Mouse (Mus musculus): ENCODE results near the gene Zbtb38.
A peak's percentile ranks its signal among the peaks of the same experiment; 100 is the strongest.

Zbtb38 gene

DNA sequence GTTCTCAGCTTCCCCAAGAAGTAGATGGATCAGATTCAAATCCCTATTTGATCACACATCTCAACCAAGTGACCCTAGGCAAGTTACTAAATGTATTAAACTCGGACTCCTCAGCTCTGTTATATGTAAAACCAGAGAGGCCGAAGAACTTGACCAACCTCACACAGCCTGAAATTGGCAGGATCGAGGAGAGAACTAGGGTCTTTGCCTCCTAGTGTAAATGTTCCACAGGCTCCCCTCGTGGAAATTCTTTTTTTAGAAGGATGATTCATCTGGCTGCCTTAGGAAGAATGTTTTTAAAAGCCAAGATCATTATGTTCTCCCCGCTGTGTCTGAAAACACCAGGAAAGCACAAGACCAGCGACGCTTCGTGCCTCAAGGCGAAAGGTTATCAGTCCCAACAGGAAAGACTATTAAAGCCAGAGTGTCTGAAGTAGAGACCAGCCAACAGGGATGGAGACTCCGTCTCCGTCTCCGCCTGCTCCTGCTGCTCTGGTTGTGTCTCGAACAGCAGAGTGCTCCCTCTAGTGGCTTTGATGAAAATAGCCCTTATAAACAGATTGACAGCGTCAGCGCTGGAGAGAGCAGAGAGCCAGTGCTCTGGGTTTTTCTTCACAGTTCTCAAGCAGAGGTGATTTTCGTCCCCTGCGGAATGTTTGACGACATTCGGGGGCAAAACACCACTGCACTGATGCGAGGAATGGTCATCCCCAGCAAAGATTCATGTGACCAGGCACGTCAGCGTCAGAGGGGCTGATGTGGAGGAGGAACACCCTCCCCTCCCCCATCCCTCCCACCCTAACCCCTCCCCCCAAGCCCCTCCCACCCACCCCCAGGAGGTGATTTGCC lies 6.3 kb upstream of the Zbtb38 start:
- DNase-seq: peak; percentile 24 to 33

GRCm38 (mm10) chr9:96756638-96757435 lies 4.2 kb upstream of the Zbtb38 start:
- DNase-seq: no peak

DNA sequence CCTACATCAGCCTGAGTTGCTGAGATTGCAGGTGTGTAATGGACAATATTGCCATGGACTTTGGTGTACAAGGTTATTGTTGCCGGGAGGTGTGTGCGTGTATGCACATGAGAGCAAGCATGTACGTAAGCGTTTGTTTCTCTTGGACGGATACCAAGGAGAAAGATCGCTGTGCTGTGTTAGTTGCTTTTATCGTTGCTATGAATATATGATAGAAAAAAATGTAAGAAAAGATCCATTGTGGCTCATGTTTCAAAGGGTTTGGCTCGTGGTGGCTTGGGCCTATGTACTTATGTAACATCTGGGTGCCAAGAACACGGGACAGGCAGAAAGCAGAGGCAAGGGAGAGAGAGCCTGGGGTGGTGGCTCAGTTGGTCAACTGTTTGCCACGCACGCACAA lies 3.1 kb upstream of the Zbtb38 start:
- DNase-seq: no peak

DNA sequence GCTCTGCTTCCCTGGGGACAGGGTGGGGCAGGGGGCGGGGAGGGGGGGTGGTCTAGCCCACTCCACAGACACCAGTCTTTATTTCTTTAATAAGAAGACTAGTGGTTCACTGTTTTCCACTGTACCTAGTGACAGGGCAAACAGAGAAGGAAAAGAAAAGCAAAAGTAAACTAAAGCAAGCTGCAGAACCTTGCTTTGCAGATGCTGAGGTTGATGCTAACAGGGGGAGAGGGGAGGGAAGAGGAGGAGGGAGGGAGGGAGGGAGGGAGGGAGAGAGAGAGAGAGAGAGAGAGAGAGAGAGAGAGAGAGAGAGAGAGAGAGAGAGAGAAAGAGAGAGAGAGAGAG lies 2.0 kb upstream of the Zbtb38 start:
- DNase-seq: no peak

GRCm38 (mm10) chr9:96753921-96754624 lies 1.4 kb upstream of the Zbtb38 start:
- peak in 1 of 2 experiments; percentile 33 for DNase-seq

DNA sequence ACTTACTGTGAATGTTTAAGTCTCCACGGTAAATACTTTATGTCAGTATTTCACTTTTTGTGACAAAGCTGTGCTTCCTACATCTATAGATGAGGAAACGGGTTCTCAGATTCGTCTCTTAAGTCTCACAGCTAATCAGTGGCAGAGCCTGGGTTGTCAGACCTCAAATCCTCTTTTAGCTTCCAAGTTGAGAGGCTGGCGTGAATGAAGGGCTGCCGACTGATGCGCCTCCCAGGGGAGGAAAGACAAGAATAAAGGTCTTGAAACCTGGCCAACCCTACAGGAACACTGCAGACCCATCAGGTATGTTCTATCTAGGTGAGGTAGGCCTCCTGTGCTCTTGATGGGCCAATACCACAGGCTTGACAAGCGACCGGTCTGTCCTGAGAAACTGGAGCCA lies 761 bp upstream of the Zbtb38 start:
- DNase-seq: no peak

DNA sequence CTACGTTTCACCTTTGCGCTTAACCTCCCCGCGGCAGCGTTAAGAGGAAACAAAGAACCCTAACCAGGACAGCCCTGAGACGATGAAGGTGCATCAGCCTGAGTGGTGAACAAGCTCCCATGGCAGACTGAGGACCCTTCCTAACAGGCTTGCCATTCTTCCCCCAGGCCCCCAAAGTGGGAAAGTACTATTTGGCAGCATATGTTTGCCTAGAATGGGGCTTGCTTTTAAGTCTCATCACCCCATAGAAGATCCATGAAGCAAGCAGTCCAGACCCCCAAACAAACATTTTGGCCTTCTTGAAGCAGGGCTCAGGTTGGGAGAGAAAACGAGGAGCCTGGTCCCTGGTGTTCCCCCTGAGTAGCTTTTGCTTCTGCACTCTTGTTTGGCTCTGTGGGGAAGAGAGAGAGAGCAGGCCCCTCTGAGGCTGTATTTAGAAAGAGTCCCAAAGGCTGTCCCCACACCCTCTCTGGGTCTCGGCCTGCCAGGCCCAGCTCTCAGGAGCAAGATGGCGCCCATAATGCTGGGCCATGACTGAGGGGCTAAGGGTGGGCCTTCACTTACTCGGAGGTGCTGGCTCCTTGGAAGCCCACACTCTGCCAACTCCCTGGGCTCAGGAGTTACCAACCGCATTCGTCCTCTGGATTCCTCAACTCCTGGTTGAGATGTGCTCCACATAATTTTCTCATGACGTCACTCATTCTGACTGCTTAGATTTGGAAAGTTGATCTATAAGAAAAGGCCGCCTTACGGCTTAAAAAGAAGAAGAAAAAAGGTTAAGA lies 619 bp downstream of the Zbtb38 start:
- DNase-seq: no peak

DNA sequence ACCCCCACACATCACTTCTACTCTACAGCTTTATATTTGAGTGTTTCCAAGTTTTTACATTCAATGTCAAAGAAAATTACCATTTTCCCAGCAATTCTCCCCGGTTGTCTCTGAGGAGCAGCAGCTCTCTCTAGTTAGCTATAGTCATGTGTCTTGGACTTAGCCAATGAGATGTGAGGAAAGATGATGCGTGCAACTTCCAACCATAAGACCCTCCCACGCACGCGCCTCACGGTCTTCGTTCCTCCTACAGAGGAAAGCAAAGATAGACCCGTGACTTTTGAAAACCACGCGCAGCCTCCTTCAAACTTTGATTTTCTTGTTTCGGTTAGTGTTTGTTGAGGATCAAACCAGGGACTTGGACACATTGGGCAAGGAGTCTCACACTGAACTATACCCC lies 2.0 kb downstream of the Zbtb38 start:
- DNase-seq: no peak

- no peak for DNase-seq
Measured at GRCm38 (mm10) chr9:96746527-96746926, 6.1 kb downstream of the Zbtb38 start.

GRCm38 (mm10) chr9:96744909-96745308 lies 7.7 kb downstream of the Zbtb38 start:
- DNase-seq: no peak

GRCm38 (mm10) chr9:96741365-96742085 lies 11.1 kb downstream of the Zbtb38 start:
- DNase-seq: no peak

DNA sequence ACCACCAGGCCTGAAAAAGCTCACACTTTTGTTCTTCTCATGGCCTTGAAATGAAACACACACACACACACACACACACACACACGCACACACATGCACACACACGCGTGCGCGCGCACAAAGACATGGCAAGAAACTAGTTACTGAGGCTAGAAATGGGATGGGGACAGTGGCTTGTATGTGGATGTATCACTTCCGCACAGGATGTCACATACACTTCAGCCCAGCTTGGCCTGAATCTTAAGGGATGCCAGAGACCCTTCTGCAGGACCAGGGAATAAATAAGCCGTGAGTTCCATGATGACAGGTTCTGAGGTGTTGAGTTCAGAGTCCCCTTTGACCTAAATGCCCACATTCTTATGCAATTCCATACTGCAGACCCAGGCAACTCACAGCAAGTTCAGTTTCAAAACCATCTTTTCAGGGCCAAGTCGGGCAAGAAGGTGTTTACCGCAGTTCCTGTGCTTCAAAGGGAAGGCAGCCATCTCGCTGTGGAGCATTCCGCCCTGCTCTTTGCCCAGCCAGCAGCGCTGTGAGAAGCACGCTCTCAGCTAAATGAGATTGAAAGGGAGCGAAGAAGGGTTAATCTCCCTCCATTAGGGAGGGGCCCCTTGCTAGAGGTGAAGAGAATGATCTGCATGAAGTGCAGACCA lies 11.8 kb downstream of the Zbtb38 start:
- DNase-seq: peak in 1 of 2 experiments; percentile 16

DNA sequence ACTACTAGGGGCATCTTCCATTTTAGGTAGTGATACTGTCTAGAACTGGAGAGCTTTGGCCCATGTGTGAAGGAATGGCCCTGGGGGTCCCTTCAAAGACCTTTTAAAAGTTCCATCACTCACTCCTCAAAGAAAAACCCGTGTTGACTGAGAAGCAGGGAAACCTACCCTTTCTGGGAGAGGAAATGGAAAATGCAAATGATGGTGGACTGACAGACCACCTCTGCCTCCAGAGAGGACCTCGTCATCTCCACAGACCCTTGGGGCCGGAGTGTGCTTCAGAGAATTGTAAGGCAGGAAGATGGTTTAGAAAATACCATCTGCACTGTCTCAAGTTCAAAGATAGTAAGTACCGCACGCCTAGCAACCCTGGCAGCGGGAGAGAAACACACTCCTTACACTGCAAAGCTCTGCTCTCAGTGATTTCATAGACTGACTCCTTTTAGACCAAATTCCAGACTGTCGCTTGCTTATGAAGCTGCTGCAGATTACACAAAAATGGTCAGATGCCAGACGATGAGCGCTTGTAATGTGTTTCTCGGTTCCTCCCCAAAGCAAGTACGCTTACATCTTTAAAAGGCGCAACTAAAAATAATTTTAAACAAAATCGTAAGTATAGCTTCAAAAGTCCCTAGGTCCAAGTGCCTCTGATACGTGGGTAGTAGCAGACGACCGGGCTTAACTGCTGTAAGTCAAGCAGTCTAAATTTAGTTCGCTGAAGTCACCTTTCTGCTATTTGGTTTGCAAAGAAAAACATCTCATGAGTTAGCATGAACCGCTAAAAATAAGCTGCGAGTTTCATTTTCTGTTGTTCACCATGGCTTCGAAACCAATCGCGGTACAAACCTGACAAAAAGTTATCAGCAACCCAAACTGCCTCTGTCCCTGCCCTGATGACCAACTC lies 12.6 kb downstream of the Zbtb38 start:
- no peak for DNase-seq

- no peak for DNase-seq
Measured at GRCm38 (mm10) chr9:96738563-96739355, 13.9 kb downstream of the Zbtb38 start.

DNA sequence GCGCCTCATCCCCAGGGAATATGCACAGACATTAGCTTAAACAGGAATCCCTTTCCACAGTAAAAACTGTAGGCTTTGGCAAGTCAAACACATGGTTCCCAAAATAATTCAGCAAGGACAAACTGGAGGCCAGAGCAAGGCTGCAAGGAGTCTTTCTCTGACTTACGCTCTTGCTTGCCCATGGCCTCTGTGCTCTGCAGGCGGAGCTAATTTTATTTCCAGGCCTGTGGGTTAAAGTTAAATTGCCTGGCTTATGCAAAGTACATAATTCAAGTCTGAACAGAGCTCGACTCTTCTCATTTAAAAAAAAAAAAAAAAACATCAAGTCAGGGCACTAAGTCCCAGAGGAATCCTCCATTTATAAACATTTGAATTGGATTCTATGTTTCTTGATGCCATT lies 16.7 kb downstream of the Zbtb38 start:
- no peak for DNase-seq

- DNase-seq: no peak
Measured at GRCm38 (mm10) chr9:96733425-96733717, 19.3 kb downstream of the Zbtb38 start.

- no peak for DNase-seq
Measured at GRCm38 (mm10) chr9:96732644-96733424, 19.8 kb downstream of the Zbtb38 start.

GRCm38 (mm10) chr9:96731961-96732511 lies 20.6 kb downstream of the Zbtb38 start:
- no peak for DNase-seq

All from spleen, adult 18-20 months (tissue).